Mouse (Mus musculus): ENCODE data around the gene Btbd2. TPM values are rescaled to one million over a fixed set of nuclear protein-coding genes. Genes with fewer than 3 reads are reported as not detected.

The Btbd2 gene
- polyA plus RNA-seq (2015; fragmentation: Nextera tagmentation; extraction: Ambion mirVana), result 78.6 and 83.2 TPM in 2 replicates

GRCm38 (mm10) chr10:80656863-80657623 lies at the start of gene Btbd2:
Gene Btbd2, minus strand, starts transcription at chr10:80657071.
- WGBS, result 18% methylated on average over 15 of the region's 15 CpGs
- peak within 1 kb of the TSS; percentile 98 for H3K9ac ChIP-seq
- H3K9me3 ChIP-seq (replicated peaks), result no peaks in the 10 kb centered on the region
- peak within 1 kb of the TSS; percentile 91 for H3K4me3 ChIP-seq (replicated peaks)
- peak within 1 kb of the TSS; percentile 97 for H3K27ac ChIP-seq
- peak within 1 kb of the TSS; percentile 82 for H3K4me2 ChIP-seq
- peaks cover 6% of the 10 kb centered on the region; the same call in 1 of the 2 replicates for H3K36me3 ChIP-seq
- ATAC-seq (replicated peaks; ENCODE audit: low FRiP score), result peak; percentile 57
- no peaks in the 10 kb centered on the region for H3K27me3 ChIP-seq
- peaks cover 50% of the 10 kb centered on the region for H3K4me1 ChIP-seq

- Histone ChIP-seq H3K9me3 (replicated peaks) (no peaks in the 10 kb centered on the region), H3K4me1 (peaks cover 24% of the 10 kb centered on the region), H3K36me3 (peaks cover 52% of the 10 kb centered on the region), H3K4me3 (replicated peaks) (no peak overlapping the region), H3K27ac (no peak overlapping the region), H3K27me3 (no peaks in the 10 kb centered on the region), H3K4me2 (no peak overlapping the region), H3K9ac (no peak overlapping the region)
- ATAC-seq (replicated peaks; ENCODE audit: low FRiP score), result no peak
- WGBS, result 77% methylated on average over 3 of the region's 3 CpGs
Measured at GRCm38 (mm10) chr10:80705479-80705878, 48.6 kb upstream of the Btbd2 start.

- no peak for ATAC-seq (replicated peaks; ENCODE audit: low FRiP score)
- no peaks in the 10 kb centered on the region for H3K9me3 ChIP-seq (replicated peaks)
Measured at GRCm38 (mm10) chr10:80705033-80705432, 48.2 kb upstream of the Btbd2 start.

GRCm38 (mm10) chr10:80704418-80704817 lies 47.5 kb upstream of the Btbd2 start:
- H3K4me1 ChIP-seq, result peaks cover 32% of the 10 kb centered on the region
- H3K4me2 ChIP-seq, result no peak overlapping the region
- WGBS, result 88% methylated on average over 5 of the region's 5 CpGs
- peaks cover 41% of the 10 kb centered on the region for H3K36me3 ChIP-seq
- ATAC-seq (replicated peaks; ENCODE audit: low FRiP score), result no peak
- no peak overlapping the region for H3K9ac ChIP-seq
- H3K4me3 ChIP-seq (replicated peaks), result no peak overlapping the region
- no peak overlapping the region for H3K27ac ChIP-seq
- H3K9me3 ChIP-seq (replicated peaks), result no peaks in the 10 kb centered on the region
- H3K27me3 ChIP-seq, result no peaks in the 10 kb centered on the region

More at GRCm38 (mm10) chr10:80705033-80705432, 48.2 kb upstream of the Btbd2 start:
- no peak overlapping the region for H3K4me3 ChIP-seq (replicated peaks)
- no peak overlapping the region for H3K27ac ChIP-seq
- no peak overlapping the region for H3K4me2 ChIP-seq
- WGBS, result 56% methylated on average over 3 of the region's 3 CpGs
- H3K4me1 ChIP-seq, result peaks cover 29% of the 10 kb centered on the region
- no peak overlapping the region for H3K9ac ChIP-seq
- H3K36me3 ChIP-seq, result peaks cover 47% of the 10 kb centered on the region
- H3K27me3 ChIP-seq, result no peaks in the 10 kb centered on the region

GRCm38 (mm10) chr10:80703643-80704042 lies 46.8 kb upstream of the Btbd2 start:
- H3K36me3 ChIP-seq, result peaks cover 33% of the 10 kb centered on the region
- WGBS, result 86% methylated on average over 5 of the region's 5 CpGs
- no peak overlapping the region for H3K27ac ChIP-seq
- H3K4me1 ChIP-seq, result peaks cover 35% of the 10 kb centered on the region
- H3K9ac ChIP-seq, result peak overlapping the region; percentile 58; the same call in 1 of the 2 replicates
- peak overlapping the region; percentile 78 for H3K4me2 ChIP-seq
- H3K4me3 ChIP-seq (replicated peaks), result peak overlapping the region; percentile 71
- H3K27me3 ChIP-seq, result no peaks in the 10 kb centered on the region
- no peaks in the 10 kb centered on the region for H3K9me3 ChIP-seq (replicated peaks)
- no peak for ATAC-seq (replicated peaks; ENCODE audit: low FRiP score)

- peaks cover 25% of the 10 kb centered on the region for H3K36me3 ChIP-seq
- peak overlapping the region; percentile 78 for H3K4me2 ChIP-seq
- 2% methylated on average over 47 of the region's 47 CpGs for WGBS
- ATAC-seq (replicated peaks; ENCODE audit: low FRiP score), result peak; percentile 90
- peak overlapping the region; percentile 58 for H3K9ac ChIP-seq
- peak overlapping the region; percentile 90 for H3K27ac ChIP-seq
- no peaks in the 10 kb centered on the region for H3K27me3 ChIP-seq
- H3K9me3 ChIP-seq (replicated peaks), result no peaks in the 10 kb centered on the region
- H3K4me3 ChIP-seq (replicated peaks), result peak overlapping the region; percentile 71
- H3K4me1 ChIP-seq, result peaks cover 40% of the 10 kb centered on the region
Measured at GRCm38 (mm10) chr10:80702536-80703390, 45.9 kb upstream of the Btbd2 start.

GRCm38 (mm10) chr10:80701721-80702535 lies 45.1 kb upstream of the Btbd2 start, which contains the start of the genes Mob3a and Izumo4:
Gene Mob3a, minus strand, starts transcription at chr10:80701977.
Gene Izumo4, plus strand, starts transcription at chr10:80702184.
- under 1% methylated on average over 59 of the region's 59 CpGs for WGBS
- peak; percentile 97 for ATAC-seq (replicated peaks; ENCODE audit: low FRiP score)
- peak within 1 kb of the TSS; percentile 78 for H3K4me2 ChIP-seq

GRCm38 (mm10) chr10:80700732-80701131 lies 43.9 kb upstream of the Btbd2 start:
- no peaks in the 10 kb centered on the region for H3K27me3 ChIP-seq
- H3K36me3 ChIP-seq, result peaks cover 5% of the 10 kb centered on the region; the same call in 1 of the 2 replicates
- peak overlapping the region; percentile 71 for H3K4me3 ChIP-seq (replicated peaks)
- no peaks in the 10 kb centered on the region for H3K9me3 ChIP-seq (replicated peaks)
- 37% methylated on average over 4 of the region's 4 CpGs for WGBS
- H3K4me1 ChIP-seq, result peaks cover 58% of the 10 kb centered on the region
- peak overlapping the region; percentile 78 for H3K4me2 ChIP-seq
- H3K9ac ChIP-seq, result 0 out of 2 replicates have a peak overlapping the region, but pooled peaks have one; percentile 66
- no peak for ATAC-seq (replicated peaks; ENCODE audit: low FRiP score)
- peak overlapping the region; percentile 90; the same call in 1 of the 2 replicates for H3K27ac ChIP-seq

More at GRCm38 (mm10) chr10:80701721-80702535, 45.1 kb upstream of the Btbd2 start, which contains the start of the genes Mob3a and Izumo4:
- H3K4me1 ChIP-seq, result peaks cover 46% of the 10 kb centered on the region
- H3K27ac ChIP-seq, result peak within 1 kb of the TSS; percentile 90
- H3K9ac ChIP-seq, result peak within 1 kb of the TSS; percentile 66
- peaks cover 16% of the 10 kb centered on the region for H3K36me3 ChIP-seq
- no peaks in the 10 kb centered on the region for H3K27me3 ChIP-seq
- H3K9me3 ChIP-seq (replicated peaks), result no peaks in the 10 kb centered on the region
- H3K4me3 ChIP-seq (replicated peaks), result peak within 1 kb of the TSS; percentile 71

GRCm38 (mm10) chr10:80700038-80700504 lies 43.2 kb upstream of the Btbd2 start:
- H3K4me1 ChIP-seq, result peaks cover 65% of the 10 kb centered on the region

GRCm38 (mm10) chr10:80698605-80699004 lies 41.7 kb upstream of the Btbd2 start:
- WGBS, result 90% methylated on average over 9 of the region's 9 CpGs
- no peak overlapping the region for H3K4me2 ChIP-seq
- peaks cover 7% of the 10 kb centered on the region; the same call in 1 of the 2 replicates for H3K36me3 ChIP-seq
- H3K9me3 ChIP-seq (replicated peaks), result no peaks in the 10 kb centered on the region
- no peak overlapping the region for H3K4me3 ChIP-seq (replicated peaks)
- no peak overlapping the region for H3K9ac ChIP-seq
- H3K27me3 ChIP-seq, result no peaks in the 10 kb centered on the region
- peaks cover 68% of the 10 kb centered on the region for H3K4me1 ChIP-seq
- ATAC-seq (replicated peaks; ENCODE audit: low FRiP score), result no peak
- H3K27ac ChIP-seq, result no peak overlapping the region

More at GRCm38 (mm10) chr10:80700038-80700504, 43.2 kb upstream of the Btbd2 start:
- Histone ChIP-seq H3K36me3 (peaks cover under 1% of the 10 kb centered on the region; the same call in 1 of the 2 replicates), H3K9ac (no peak overlapping the region), H3K9me3 (replicated peaks) (no peaks in the 10 kb centered on the region), H3K27me3 (no peaks in the 10 kb centered on the region), H3K27ac (no peak overlapping the region), H3K4me3 (replicated peaks) (no peak overlapping the region), H3K4me2 (peak overlapping the region; percentile 78)
- ATAC-seq (replicated peaks; ENCODE audit: low FRiP score), result no peak
- WGBS, result 85% methylated on average over 7 of the region's 7 CpGs

GRCm38 (mm10) chr10:80697812-80698211 lies 40.9 kb upstream of the Btbd2 start:
- 86% methylated on average over 9 of the region's 9 CpGs for WGBS
- Histone ChIP-seq H3K4me1 (peaks cover 61% of the 10 kb centered on the region), H3K27me3 (no peaks in the 10 kb centered on the region), H3K9me3 (replicated peaks) (no peaks in the 10 kb centered on the region), H3K4me2 (no peak overlapping the region), H3K4me3 (replicated peaks) (no peak overlapping the region), H3K36me3 (peaks cover 7% of the 10 kb centered on the region; the same call in 1 of the 2 replicates), H3K27ac (0 out of 2 replicates have a peak overlapping the region, but pooled peaks have one; percentile 45), H3K9ac (no peak overlapping the region)
- no peak for ATAC-seq (replicated peaks; ENCODE audit: low FRiP score)
